Mouse (Mus musculus): ENCODE data around the gene Dennd4a.
A peak's percentile ranks its signal among the peaks of the same experiment; 100 is the strongest.

Gene Dennd4a

DNA sequence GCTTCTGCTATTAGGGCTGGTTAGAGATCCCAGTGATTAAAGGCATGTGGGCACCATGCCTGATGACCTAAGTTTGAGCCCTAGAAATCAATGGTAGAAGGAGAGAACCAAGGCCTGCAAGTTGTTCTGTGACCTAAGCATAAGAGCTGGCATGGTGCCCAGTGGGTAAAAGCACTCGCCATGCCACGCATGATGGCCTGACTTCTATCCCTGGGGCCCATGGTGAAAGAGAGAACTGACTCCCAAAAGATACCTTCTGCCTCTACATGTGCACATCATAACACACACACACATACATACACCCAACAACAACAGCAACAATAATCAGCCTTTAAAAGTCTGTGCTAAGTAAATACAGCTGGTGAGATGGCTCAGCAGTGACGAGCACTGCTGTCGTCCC is 102.3 kb downstream of the Dennd4a start:
- DNase-seq (ENCODE audit: low read depth in 1 of 2, low spot score in 2 of 2), result no peak

DNA sequence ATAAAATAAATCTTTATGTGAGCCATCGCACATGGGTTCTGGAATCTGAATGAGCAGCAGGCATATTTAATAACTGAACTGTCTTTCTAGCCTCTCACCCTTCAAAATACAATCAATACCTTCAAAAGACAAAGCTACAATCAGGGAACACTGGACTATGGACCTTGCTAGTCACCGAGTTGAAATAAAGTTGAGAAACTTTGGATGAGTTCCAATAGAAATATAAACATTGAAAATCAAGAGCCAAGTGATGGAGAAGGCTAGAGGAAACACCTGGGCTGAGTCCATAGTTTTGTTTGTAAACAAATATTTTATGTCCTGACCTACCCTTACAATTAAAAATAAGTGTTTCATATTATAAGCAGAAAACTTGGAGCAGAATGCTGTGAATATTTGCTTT is 102.8 kb downstream of the Dennd4a start:
- no peak for DNase-seq (ENCODE audit: low read depth in 1 of 2, low spot score in 2 of 2)

DNA sequence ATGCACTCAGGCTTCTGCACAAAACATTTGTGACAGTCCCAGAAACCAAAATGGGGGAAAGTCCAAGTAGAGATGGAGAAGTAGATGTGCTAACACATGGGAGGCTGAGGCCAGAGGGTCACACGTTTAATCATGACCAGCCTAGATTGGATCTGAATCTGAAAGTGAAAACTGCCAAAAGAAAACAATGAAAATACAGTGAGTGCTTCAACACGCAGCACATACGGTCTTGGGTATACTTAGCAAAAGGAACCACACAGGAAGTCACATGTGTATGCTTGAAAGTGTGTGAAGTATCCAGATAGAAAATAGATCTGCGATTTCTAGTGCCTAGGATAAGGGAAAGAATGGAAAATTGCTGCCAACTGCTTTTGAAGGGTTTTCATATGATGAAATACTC is 103.5 kb downstream of the Dennd4a start:
- no peak for DNase-seq (ENCODE audit: low read depth in 1 of 2, low spot score in 2 of 2)

DNA sequence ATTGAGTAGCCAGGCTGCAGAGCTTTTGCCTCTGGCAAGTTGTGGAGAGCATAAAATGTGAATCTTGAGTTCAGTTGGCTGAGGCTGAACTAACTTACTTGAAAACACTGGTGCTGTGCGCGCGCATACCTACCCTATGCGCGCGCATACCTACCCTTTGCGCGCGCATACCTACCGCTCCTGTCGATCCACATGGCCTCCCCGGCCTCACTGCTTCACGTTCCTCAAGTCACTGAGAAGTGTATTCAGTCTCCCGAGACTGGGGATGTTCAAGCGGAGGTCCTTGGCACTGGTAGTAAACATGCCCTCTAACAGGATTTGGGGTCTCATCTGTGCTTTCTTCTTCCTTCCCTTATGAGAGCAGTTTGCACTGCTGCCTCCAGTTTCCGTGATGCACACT is 107.4 kb downstream of the Dennd4a start:
- DNase-seq (ENCODE audit: low read depth in 1 of 2, low spot score in 2 of 2), result no peak

DNA sequence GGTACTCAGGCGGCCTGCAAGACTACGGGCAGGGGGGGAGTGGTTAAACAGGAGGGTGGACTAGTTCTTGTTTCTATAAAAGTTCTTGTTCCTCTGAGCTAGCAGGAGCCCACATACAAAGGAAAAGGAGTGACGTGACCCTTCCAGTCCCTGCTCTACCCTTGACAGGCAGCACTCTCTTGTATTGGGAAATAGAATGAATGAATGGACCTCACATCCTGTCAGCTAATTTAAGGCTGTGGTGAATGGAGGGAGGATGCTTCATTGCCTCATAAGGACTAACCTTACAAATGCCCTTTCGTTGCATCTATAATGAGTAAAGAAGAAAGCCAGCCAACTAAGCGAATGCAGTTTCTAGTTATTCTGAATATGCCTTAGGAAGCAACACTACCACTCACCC is 114.6 kb downstream of the Dennd4a start:
- peak; percentile 6 to 30 for DNase-seq (ENCODE audit: low read depth in 1 of 2, low spot score in 2 of 2)

DNA sequence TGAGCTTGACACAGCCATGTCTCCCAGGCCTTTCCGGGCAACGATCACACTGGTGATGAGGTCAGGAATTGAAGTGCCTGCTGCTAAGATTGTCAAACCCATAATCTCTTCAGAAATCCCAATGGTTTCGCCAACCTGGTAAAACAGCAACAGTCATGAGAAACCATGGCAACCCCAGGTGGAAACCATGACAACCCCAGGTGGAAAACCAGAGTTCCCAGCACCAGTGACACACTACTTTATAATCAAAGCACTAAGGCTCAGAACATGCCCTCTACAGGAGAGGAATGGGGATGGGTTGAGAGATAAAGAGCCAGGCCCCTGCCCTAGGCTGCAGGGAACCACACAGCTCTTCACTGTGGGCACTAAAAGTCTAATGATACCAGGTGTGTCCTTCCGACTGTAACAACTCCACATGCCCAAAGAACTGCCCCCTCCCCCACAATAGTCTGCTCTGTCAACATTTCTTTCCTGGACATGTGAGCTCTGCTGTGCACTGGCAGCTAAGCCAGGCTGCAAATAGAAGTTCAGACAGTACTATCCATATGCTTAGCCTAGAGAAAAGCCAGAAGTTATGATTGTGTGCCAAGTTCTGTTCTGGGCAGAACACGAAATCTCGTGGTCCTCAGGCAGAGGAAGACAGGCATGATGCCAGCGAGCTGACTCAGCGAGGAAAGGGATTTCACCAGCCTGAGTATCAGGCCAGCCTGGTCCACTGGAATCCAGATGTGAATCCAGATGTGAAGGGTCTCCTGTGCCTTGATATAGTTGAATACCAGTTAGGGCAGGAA is 115.3 kb downstream of the Dennd4a start:
- DNase-seq (ENCODE audit: low read depth in 1 of 2, low spot score in 2 of 2), result no peak

DNA sequence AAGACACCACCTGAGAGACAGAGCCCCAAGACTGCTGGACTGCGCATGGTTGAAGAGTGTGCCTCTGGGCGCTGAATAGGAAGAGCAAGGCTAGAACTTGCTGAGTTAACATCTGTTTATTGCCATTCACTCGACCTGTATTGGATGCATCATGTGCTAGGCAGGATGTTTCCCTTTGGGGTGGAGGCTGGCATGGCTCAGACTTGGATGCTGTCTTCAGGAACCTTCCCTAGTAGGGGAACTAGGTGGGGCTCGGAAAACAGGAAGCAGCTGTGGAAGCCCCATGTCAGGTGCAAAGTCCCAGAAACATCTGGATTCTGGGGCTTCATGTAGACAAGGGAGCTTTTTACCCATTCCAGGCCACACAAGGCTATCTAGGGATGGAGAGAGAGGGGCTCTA is 119.1 kb downstream of the Dennd4a start:
- DNase-seq (ENCODE audit: low read depth in 1 of 2, low spot score in 2 of 2), result no peak

DNA sequence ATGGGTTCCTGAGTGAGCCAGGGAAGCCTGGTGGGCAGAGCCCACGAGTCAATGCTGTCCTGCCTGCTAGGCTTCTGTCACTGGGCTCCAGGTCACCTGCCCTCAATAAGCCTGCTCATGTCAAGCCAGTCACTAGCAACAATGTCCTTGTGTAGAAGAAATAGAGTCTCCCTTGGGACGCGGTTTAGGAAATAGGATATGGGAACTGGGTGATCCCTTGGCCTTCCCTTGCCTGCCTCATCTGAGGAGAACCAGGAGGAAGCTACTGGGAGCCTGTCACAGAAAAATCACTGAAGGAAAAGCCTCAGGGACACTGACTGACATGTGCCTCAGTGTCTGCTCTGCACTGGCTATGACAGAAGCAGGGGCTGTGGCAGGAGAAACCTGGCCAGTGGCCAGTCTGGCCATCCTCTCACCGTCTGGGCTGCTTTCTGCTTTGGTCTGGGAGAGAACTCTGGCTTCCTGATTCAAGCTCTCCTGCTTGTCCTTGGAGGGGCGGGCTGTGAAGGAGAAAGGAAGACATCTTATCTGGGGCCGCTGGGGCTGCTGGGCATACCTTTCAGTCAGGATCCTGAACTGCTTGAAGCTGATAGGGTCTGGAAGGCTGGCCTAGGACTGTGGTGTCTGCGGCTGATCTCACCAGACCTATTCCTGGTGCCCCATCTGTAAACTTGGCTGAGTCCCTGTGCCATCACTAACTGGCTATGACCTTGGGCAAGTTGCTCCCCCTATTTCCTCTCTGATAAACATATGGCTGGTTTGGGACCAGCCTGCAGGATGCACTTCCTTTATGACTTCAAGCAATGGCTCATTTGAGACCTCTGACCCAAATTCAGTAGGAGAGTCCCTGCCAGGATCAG is 120.8 kb downstream of the Dennd4a start:
- no peak for DNase-seq (ENCODE audit: low read depth in 1 of 2, low spot score in 2 of 2)

DNA sequence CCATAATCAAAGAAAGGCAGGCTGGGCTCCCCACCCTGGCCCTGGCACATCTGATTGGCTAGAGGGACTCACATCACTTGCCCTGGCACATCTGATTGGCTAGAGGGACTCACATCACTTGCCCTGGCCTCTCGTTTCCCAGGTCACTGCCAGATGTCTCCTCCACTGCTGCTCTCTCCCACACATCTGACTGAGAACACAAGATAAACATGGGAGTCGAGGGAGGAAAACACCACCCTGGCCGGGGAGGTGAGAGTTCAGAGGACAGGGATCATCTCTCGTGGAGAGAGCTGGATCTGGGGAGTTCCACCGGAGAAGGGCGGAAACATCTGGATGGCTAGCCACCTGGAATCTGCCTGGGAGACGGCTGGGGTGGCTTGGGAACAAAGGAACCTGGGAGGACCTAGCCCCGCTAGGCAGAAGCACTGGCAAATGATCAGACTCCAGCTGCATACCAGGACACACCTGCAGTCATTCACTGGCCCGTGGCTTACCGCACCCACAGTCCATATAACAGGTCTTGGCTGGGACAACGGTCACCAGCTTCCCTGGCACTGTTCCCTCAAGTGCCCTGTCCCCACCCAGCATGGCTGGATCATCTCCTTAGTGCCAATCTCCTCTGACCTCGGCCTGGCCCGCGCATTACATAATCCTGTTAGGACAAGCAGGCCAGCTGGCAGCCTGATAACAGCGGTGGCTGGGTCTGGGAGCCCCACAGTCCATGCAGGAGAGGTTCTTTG is 123.0 kb downstream of the Dennd4a start:
- no peak for DNase-seq (ENCODE audit: low read depth in 1 of 2, low spot score in 2 of 2)

DNA sequence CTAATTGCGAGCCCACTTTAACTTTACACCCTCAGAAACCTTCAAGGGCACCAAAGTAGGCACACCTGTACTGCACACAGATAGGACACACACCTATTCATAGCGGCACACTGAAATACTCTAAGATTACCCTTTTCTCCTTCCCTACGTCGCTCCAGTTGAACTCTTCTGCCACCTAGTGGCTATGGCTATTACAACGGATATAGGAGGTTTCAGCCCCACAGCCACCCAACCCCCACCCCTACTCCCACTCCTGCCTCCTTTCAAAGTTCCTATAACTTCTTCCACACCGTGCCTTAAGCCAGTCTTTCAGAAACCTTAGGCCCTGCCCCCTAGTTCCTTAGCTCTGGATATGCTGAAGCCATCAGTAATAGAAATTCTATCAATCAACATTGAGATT is 125.4 kb downstream of the Dennd4a start:
- peak in 1 of 2 experiments; percentile 23 for DNase-seq (ENCODE audit: low read depth in 1 of 2, low spot score in 2 of 2)

DNA sequence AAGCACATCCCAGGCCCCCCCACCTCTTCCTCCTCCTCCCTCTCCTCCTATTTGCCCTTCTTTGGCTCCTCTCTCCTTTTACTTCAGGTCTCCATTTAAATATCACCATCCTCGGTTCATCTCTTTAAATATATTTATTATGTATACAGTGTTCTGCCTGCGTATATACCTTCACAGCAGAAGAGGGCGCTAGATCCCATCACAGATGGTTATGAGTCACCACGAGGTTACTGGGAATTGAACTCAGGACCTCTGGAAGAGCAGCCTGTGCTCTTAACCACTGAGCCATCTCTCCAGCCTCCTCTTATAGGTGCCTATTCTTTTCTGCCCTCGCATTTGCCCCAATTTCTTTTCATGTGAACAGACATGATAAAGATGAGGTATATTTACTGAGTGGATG is 126.4 kb downstream of the Dennd4a start:
- no peak for DNase-seq (ENCODE audit: low read depth in 1 of 2, low spot score in 2 of 2)

DNA sequence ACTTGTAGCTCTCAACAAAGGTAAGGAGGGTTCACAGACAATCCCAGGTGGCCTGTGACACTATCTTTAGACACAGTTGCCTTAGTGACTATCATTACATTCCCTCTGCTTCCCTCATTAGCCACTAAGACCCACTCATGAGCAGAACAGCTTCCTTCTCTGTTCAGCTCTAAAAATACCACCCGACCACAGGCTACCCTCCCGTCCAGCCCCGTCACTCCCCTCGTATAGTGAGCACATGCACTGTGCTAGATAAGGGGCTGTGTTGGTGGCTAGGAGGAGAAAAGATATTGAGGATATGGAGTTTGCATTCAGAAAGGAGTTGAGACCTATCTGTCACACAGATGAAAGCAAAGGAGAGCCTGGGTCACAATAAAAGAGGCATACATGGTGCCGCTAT is 127.4 kb downstream of the Dennd4a start:
- DNase-seq (ENCODE audit: low read depth in 1 of 2, low spot score in 2 of 2), result no peak

DNA sequence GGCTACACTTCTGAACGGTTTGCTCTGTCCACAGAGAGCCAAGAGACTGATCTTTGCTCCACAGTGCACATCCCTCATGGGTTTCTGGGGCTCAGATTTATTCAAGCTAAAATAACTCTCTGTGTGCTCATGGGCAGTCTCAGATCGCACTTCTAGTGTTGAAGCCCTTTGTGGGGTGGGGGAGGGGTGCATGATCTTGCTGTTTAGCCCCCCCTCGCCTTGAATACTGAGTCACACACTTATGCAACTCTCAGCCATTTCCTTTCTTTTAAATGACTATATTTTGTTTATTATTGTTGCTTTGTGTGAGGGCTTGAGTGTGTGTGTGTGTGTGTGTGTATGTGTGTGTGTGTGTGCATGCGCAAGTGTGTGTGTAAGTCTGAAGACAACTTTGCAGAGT is 128.1 kb downstream of the Dennd4a start:
- no peak for DNase-seq (ENCODE audit: low read depth in 1 of 2, low spot score in 2 of 2)

DNA sequence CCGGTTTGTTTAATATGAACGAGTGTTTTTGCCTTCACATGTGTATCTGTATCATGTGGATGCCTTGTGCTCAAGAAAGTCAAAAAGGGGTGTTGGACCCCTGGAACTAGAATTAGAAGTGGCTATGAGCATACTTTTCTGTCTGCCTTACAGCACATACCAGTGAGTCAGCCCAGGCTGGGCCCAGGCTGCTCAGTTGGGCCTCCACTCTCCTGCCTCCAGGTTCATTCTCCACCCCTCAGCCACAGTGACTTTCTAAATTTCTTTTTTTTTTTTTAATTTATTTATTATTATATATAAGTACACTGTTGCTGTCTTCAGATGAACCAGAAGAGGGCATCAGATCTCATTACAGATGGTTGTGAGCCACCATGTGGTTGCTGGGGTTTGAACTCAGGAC is 128.7 kb downstream of the Dennd4a start:
- no peak for DNase-seq (ENCODE audit: low read depth in 1 of 2, low spot score in 2 of 2)

DNA sequence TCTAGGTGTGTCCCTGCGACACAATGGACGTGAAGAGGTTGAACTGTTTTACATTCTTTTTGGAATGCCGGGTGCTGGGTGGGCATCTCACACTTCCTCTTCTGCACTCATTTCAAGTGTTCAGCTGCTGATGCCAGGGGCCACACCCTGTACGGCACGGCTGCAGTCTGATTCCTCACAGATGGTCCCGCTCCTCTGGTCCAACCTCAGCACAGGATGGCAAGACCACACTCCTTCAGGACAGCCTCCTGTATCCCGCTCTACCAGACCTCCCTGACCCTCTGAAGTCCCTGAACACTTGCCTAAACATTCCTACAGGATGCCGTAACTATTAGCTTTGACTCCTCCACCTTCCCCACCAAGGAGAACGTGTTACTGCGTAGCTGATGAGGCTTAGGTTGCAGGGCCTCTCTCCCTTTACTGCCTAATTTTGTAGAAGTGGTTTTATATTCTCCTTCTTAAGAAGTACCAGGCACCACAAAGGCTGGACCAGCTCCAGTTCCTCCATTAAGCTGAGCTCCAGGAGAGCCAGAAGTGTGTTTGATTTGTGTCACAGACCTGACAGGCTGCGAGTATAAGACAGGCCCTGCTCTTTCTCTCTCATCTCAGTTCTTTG is 129.7 kb downstream of the Dennd4a start:
- no peak for DNase-seq (ENCODE audit: low read depth in 1 of 2, low spot score in 2 of 2)

DNA sequence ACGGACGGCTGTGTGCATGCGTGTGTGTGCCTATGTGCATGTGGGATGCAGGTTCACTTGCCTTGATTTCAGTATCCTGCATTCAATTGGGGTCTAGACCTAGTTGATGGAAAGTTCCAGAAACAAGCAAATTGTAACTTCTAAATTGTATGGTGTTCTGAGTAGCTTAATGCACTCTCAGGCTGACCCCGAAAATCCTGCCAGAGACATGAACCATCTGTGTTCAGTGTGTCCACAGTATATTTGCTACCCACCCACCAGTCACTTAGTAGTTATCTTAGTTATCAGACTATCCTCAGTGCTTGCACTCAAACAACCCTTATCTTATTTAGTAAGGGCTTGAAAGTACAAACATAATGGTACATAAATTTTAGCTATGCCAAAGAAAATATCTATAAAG is 130.5 kb downstream of the Dennd4a start:
- no peak for DNase-seq (ENCODE audit: low read depth in 1 of 2, low spot score in 2 of 2)

DNA sequence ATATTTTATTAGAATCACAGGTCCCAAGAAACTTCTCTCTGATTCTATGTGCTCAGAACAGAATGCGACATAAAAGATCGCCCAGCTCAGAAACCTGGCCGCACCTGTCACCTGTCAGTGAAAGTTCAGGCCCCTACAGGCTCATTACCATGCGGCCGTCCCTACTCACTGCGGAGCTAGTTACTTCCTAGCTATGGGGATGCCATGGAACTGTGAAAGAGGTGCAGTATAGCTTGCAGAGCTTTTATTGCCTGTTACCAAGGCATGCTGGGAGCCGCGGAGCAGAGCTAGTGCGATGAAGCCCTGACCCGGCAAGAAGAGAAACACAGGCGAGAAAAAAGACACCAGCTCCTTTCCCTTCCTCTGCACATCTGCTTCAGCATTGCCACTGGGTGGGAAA is 132.9 kb downstream of the Dennd4a start:
- no peak for DNase-seq (ENCODE audit: low read depth in 1 of 2, low spot score in 2 of 2)

DNA sequence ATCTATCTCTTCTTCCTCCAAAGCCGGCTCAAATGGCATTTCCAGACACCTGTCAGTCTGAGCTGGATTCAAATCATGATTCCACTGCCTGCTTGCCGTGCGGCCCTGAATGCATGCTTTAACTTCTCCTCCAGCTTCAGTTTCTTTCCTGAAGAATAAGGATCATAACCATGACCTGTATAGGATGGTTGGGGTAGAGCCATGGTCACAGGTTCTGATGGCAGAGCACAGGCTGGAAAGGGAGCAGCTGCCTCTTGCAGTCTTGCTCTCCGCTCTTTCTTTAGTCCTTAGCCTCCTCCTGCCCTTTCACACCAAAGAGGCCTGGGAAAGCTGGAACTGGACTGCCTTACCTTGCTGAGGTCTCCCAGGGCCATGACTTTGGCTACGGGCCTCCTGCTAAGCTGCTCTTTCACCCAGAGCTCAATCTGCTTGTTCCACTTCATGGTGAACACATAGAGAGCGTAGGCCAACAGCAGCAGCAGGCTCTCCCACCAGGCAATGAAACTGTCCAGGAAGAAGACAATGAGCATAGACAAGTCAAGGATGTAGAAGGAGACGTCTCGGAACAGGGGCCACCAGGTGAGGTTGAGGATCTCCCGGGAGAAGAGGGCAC is 136.4 kb downstream of the Dennd4a start:
- no peak for DNase-seq (ENCODE audit: low read depth in 1 of 2, low spot score in 2 of 2)

DNA sequence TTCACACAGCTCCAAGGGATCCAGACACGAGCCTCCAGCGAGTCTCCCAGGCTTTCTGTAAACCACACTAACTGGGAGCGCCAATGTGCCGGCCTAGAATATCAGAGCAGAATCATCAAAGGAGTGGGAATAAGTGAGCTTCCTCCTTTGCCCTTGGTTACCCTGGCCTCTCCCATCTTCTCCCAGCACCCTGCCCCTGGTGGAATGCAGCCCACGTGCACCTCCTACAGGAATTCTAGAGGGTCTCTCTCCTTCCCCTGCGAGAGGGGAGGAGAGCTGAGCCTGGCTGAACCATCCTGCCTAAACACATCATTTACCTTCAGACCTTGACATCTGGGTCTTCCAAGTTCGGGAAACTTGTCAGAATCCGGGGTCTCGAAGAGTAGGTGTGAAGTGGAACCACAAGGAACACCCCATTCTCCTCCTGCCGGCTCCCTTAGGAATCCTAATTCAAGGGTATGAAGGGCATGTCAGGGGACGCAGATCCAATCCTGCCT is 140.1 kb downstream of the Dennd4a start, which contains the start of gene Slc24a1:
TSS of gene Slc24a1 (minus strand) at position 447 of the 497 bp plus-strand sequence.
- DNase-seq (ENCODE audit: low read depth in 1 of 2, low spot score in 2 of 2), result no peak

DNA sequence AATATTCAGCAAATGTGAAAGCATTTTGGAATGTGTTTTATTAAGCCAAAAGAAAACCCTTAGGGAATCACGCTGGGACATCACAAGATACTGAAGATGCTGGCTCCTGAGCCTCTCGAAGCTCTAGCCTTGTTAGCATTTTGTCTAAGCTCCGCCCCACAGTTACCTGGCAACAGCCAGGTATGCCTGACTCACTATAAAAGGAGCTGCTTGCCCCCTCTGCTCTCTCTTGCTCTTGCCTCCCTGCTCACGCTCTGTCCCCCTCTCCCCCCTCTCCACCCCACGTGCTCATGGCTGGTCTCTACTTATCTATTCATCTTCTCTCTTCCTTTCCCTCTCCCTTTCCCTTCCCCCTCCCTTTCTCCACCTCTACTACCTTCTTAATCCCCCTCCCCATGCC is 140.9 kb downstream of the Dennd4a start:
- DNase-seq (ENCODE audit: low read depth in 1 of 2, low spot score in 2 of 2), result no peak

DNA sequence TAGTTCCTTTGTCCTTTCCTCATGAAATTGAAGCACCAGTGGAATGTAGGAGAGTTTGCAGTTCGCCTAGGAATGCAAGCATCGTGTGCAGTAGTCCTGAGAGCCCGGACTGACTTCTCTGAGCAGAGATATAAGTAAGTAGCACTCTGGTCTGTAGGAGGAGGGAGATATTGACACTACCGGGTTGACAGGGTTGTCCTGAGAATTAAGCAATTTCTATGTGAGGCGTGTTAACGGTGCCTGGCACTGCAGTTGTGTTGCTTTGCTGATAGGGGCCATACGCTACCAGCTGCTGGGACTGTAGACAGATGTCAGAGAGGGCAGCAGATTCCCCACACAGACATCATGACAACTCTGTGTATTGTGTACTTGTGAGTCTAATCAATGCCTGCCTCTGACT is 142.1 kb downstream of the Dennd4a start:
- no peak for DNase-seq (ENCODE audit: low read depth in 1 of 2, low spot score in 2 of 2)

All from monocyte, adult 2 months (primary cell).